Mouse (Mus musculus) layer of hippocampus, adult 9-11 months (tissue): ENCODE results near the gene Vmn1r227.

Source experiments
- DNase-seq: peaks from one replicate; pipeline ENCODE4 v3.0.0; 2022

Gene Vmn1r227

GRCm38 (mm10) chr17:20729543-20729942 lies at the start of gene Vmn1r227:
Gene Vmn1r227, plus strand, starts transcription at chr17:20729843.
- DNase-seq, result no peak

GRCm38 (mm10) chr17:20682543-20682942 lies 47.1 kb upstream of the Vmn1r227 start, which contains the start of gene Vmn1r226:
Gene Vmn1r226, plus strand, starts transcription at chr17:20682843.
- no peak for DNase-seq

GRCm38 (mm10) chr17:20786057-20786456 lies 56.4 kb downstream of the Vmn1r227 start, which contains the start of gene Vmn1r228:
Gene Vmn1r228, minus strand, starts transcription at chr17:20786157.
- DNase-seq, result no peak
